Mouse (Mus musculus) testis, adult 2 months (tissue): ENCODE measurements around the gene Slc7a14.

Source experiments
- CTCF ChIP-seq: fragments of 200-500 bp; IDR thresholded peaks from 2 replicates; pipeline ENCODE4 v1.5.1; 2012; ENCODE audit warnings: low read depth, mild to moderate bottlenecking, inconsistent platforms, low read length, moderate library complexity; ENCODE audit not compliant: control insufficient read depth, insufficient read depth, insufficient replicate concordance
- POLR2A ChIP-seq: fragments of 200-500 bp; IDR thresholded peaks from 2 replicates; pipeline ENCODE4 v1.6.1; 2012; ENCODE audit warnings: low read depth, mild to moderate bottlenecking, inconsistent platforms, low read length, moderate library complexity; ENCODE audit not compliant: control insufficient read depth

DNA sequence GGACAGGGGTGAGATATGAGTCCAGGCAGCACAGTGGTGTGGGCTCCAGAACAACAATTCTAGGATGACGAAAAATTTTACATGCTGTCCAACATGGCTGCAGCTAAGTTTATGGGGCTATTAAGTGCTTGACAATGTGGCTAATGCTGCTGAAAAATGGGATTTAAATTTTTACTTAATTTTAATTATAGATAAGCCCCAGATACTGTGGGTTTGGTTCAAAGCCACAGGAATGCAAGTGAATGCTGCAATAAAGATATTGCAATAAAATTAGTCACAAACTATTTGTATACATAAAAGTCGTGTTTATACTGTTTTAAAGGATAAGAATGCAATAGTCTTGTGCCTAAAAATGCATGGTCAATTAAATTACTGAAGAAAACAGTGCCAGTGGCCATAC, 35.3 kb downstream of the Slc7a14 start:
- TF ChIP-seq CTCF (no peak), POLR2A (no peak)
